Mouse (Mus musculus): ENCODE results near the gene Olfr517. TPM values are rescaled to one million over a fixed set of nuclear protein-coding genes. Genes with fewer than 3 reads are reported as not detected.

The Olfr517 gene
- polyA plus RNA-seq (2014; fragmentation: Illumina TruSeq; extraction: RNeasy Lipid Tissue Mini Kit (QIAGEN cat#74804); ENCODE audit: low read depth, low replicate concordance), result not detected

DNA sequence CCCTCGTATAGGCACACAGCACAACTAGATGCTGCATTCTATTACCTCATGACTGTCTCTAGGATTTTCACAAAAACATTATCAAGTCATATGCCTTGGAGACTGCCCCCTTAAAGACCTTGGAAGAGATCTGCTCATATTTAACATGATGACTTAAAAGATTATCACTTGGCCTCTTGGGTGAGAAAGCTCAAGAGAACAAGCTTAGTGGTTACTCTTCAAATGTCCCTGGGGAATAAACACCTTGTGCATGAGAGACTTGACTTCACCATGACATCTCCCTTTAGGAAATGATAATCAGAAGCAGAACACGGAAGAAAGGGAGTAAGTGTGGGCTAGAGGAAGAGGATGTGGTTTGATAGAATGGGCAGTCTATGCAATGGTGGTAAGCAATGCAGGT lies at the start of gene Olfr517:
TSS of gene Olfr517 (minus strand) at position 101 of the 400 bp plus-strand sequence.

DNA sequence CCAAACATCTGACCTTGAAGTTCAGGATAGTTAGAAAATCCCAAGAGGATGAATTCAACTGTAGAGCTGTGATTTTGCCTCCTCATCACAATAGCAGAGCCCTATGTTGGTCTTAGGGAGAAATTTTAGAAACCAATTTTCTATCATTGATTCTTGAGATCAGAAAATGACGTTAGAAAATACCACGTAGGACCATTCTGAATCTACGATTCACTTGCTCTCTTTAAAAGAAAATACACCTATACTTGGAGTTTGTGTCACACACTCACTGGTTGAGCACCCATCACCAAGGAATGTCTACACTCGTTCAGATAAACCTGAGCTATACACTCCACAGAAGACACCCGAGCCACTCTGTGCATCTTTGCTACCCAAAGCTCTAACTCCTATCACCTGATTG lies 22.1 kb upstream of the Olfr517 start, which contains the start of gene Olfr519:
TSS of gene Olfr519 (minus strand) at position 101 of the 400 bp plus-strand sequence.

DNA sequence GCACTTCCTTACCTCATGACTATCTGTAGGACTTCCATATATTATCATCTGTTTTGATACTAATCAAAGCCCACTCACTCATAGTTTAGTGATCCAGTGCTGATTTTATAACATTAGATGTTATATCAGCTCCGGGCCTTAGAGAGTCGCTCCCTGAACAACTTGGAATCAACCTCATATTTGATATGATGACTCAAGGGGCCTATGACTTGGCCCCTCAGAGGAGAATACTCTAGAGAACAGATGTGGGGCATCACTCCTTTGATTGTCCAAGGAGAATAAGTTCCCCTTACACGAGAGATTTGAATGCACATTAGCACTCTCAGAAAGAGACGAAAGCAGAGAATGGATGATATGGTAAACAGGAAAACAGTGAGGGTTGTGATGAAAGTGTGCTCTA lies 12.7 kb upstream of the Olfr517 start, which contains the start of gene Olfr518:
TSS of gene Olfr518 (minus strand) at position 101 of the 400 bp plus-strand sequence.

DNA sequence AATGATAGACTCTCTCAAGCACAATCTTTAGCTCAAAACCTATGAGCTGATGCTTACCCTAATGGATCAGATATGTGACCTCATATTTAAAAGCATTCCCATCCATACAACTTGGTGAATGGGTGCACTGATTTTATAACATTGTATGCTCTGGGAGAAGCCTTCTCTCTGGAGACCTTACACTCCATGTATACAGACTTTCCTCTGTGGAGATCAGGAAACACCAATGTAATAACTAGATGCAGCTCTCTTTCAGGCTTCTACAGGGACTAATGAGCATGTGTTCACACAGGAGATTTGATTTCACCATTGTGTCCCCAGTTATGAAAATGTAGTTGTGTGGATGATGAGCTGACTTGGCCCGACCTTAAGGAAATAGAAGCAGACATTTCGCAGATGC lies 21.8 kb downstream of the Olfr517 start, which contains the start of gene Olfr516:
TSS of gene Olfr516 (minus strand) at position 101 of the 400 bp plus-strand sequence.

DNA sequence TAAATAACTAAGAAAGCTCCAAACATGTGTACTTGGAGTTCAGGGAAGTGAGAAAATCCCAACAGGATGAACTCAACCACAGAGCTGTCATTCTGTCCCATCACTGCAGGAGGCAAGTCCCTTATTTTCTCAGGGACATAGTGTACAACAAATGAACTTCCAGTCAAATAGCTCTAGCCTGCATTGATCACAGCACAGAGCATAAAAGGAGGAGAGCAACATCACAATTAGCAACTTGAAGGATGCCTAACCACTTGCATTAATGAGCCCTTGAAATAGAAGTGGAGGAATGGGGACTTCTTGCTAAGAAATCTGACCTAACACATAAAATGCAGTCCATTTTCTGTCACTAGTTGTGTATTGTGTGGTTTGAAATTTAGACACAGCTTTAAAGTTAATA lies 46.3 kb downstream of the Olfr517 start, which contains the start of gene Olfr514:
TSS of gene Olfr514 (minus strand) at position 101 of the 400 bp plus-strand sequence.

Other genes with a start within 250 kb of the Olfr517 start
- not detected for gene Olfr508, start 242.4 kb downstream of the Olfr517 start, polyA plus RNA-seq (2014; fragmentation: Illumina TruSeq; extraction: RNeasy Lipid Tissue Mini Kit (QIAGEN cat#74804); ENCODE audit: low read depth, low replicate concordance)
- gene Olfr509, start 220.5 kb downstream of the Olfr517 start, polyA plus RNA-seq (2014; fragmentation: Illumina TruSeq; extraction: RNeasy Lipid Tissue Mini Kit (QIAGEN cat#74804); ENCODE audit: low read depth, low replicate concordance), result not detected
- not detected for gene Olfr510, start 206.0 kb downstream of the Olfr517 start, polyA plus RNA-seq (2014; fragmentation: Illumina TruSeq; extraction: RNeasy Lipid Tissue Mini Kit (QIAGEN cat#74804); ENCODE audit: low read depth, low replicate concordance)
- not detected for gene Olfr512, start 159.1 kb downstream of the Olfr517 start, polyA plus RNA-seq (2014; fragmentation: Illumina TruSeq; extraction: RNeasy Lipid Tissue Mini Kit (QIAGEN cat#74804); ENCODE audit: low read depth, low replicate concordance)
- not detected for gene Olfr513, start 121.4 kb downstream of the Olfr517 start, polyA plus RNA-seq (2014; fragmentation: Illumina TruSeq; extraction: RNeasy Lipid Tissue Mini Kit (QIAGEN cat#74804); ENCODE audit: low read depth, low replicate concordance)
- not detected for gene Olfr514, start 46.4 kb downstream of the Olfr517 start, polyA plus RNA-seq (2014; fragmentation: Illumina TruSeq; extraction: RNeasy Lipid Tissue Mini Kit (QIAGEN cat#74804); ENCODE audit: low read depth, low replicate concordance)
- gene Olfr516, start 21.9 kb downstream of the Olfr517 start, polyA plus RNA-seq (2014; fragmentation: Illumina TruSeq; extraction: RNeasy Lipid Tissue Mini Kit (QIAGEN cat#74804); ENCODE audit: low read depth, low replicate concordance), result not detected
- not detected for gene Olfr518, start 12.6 kb upstream of the Olfr517 start, polyA plus RNA-seq (2014; fragmentation: Illumina TruSeq; extraction: RNeasy Lipid Tissue Mini Kit (QIAGEN cat#74804); ENCODE audit: low read depth, low replicate concordance)
- gene Olfr519, start 22.0 kb upstream of the Olfr517 start, polyA plus RNA-seq (2014; fragmentation: Illumina TruSeq; extraction: RNeasy Lipid Tissue Mini Kit (QIAGEN cat#74804); ENCODE audit: low read depth, low replicate concordance), result not detected
- 0.11 TPM for gene Nlrp10, start 57.8 kb upstream of the Olfr517 start, polyA plus RNA-seq (2014; fragmentation: Illumina TruSeq; extraction: RNeasy Lipid Tissue Mini Kit (QIAGEN cat#74804); ENCODE audit: low read depth, low replicate concordance)
- gene Eif3f, start 62.0 kb upstream of the Olfr517 start, polyA plus RNA-seq (2014; fragmentation: Illumina TruSeq; extraction: RNeasy Lipid Tissue Mini Kit (QIAGEN cat#74804); ENCODE audit: low read depth, low replicate concordance), result 21.0 TPM
- gene Tub, start 78.0 kb upstream of the Olfr517 start, polyA plus RNA-seq (2014; fragmentation: Illumina TruSeq; extraction: RNeasy Lipid Tissue Mini Kit (QIAGEN cat#74804); ENCODE audit: low read depth, low replicate concordance), result not detected
- 0.37 TPM for gene Ric3, start 211.0 kb upstream of the Olfr517 start, polyA plus RNA-seq (2014; fragmentation: Illumina TruSeq; extraction: RNeasy Lipid Tissue Mini Kit (QIAGEN cat#74804); ENCODE audit: low read depth, low replicate concordance)